Comparison of ENCODE assay signal across 13 mouse cellular contexts in genomic region chr19:58309620-58310275, GRCm38 (mm10).
A peak's percentile ranks its signal among the peaks of the same experiment; 100 is the strongest.
DNase-seq lines count a peak whose midpoint lies in the region; ATAC-seq lines count a peak whose summit lies in the region.
"Had no signal": no experiment of that assay in that cellular context is flagged by ENCODE, and none has a peak within 500 bp of the region (broad histone marks: within the 10 kb centered on the region; RNA-seq: fewer than 3 reads in every experiment).

No protein-coding gene starts in this region.

- peak; percentile 17 to 37 for DNase-seq in cerebellum, postnatal 10 days
- peak; percentile 7 to 10 for DNase-seq in B cell, adult 2 months
- DNase-seq in mesoderm, embryonic 11.5 days (ENCODE audit: low read depth, low spot score), result peak; percentile 67
- DNase-seq in left cerebral cortex, postnatal 10 days (ENCODE audit: extremely low spot score in 1 of 2, low spot score in 2 of 2), result no peak
- DNase-seq in thymus, postnatal 14 days, result no peak
- DNase-seq: adrenal gland, postnatal 14 days; gastrocnemius, postnatal 36 days; thymus, adult 2 months had no signal

- no peak for ATAC-seq in cerebellum, adult (ENCODE audit: insufficient number of reproducible peaks, low FRiP score, low TSS enrichment)
- peak; percentile 83 for ATAC-seq in granulocyte monocyte progenitor cell, adult 5-6 weeks (replicated peaks; ENCODE audit: poor library complexity, severe bottlenecking)
- no peak for ATAC-seq in CD4-positive, CD25-positive, alpha-beta regulatory T cell, adult 4 months
- ATAC-seq: forebrain, embryonic 13.5 days; intestine, embryonic 15.5 days had no signal

- intact Hi-C loops in left cerebral cortex, postnatal 10 days (cut with DNase I), result loop anchor here (10.0 kb wide), 1 partner anchor 145 kb away; the partner anchor contains the start of gene Gfra1

Comparison
In these comparisons a context has a peak if more than half of its experiments do, and no peak if none do; other contexts are left out.
1. DNase-seq: peak in cerebellum, postnatal 10 days (2 of 2), B cell, adult 2 months (2 of 2) and mesoderm, embryonic 11.5 days (single experiment); none in left cerebral cortex, postnatal 10 days (0 of 2) and thymus, postnatal 14 days (single experiment).